Mouse (Mus musculus) WW6 (cell line): Measurements from ENCODE around the gene Pank4.

Source experiments
- DNase-seq: peaks from one replicate; pipeline ENCODE4 v3.0.0-alpha.2; 2013; ENCODE audit warnings: low read depth, low spot score

Pank4 gene

DNA sequence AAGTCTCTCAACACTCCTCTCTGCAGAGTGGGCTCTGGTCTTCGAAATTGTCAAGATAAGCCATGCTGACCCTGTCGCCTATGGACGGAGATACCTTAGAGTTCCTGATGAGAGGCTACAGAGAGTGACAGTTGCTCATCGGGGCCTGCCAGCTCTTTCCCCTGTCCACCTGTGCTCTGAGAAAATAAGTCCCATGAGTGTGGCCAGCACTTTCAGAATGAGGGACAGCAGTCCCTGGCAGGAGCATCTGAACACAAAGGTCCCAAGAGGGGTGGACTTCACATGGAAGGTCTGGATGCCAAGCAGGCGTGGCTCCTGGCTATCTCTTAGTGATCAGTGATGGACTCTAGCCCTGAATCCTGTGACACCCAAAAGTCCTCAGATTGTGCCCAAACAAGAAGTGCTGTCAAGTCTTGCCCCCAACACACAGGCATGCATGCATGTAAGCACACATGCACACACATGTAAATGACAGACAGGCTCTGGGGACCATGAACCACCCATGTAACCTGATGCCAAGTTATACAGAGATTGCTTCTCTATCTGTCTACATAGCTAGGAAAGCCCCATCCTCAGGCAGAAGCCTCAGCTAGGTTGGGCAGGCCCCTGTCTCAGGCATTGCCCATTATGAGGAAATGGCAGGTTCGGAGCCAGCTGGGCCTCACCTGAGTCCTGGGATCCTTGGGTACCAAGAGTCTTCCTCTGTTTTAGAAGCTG is 20.4 kb upstream of the Pank4 start:
- DNase-seq, result no peak

DNA sequence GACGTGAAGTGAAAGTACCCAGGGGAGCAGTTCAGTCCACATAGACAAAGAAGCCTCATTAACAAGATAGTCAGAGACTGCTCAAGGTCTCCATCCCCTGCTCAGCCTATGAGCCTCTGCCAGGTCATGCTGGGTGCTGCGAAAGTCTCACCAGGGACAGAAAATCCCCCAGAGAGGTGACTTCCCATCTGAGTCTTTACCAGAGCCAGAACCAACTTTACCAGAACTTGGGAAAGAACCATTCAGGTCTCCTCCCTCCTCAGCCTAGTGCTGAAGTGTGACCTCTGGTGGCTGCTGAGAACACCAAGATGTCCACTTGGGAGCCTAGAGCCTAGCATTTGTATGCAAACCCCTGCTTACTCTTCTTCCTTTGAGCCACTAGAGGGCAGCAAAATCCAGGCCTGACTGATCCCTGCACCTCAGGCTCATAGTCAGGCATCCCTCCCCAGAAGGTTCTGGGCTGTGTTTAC is 19.8 kb upstream of the Pank4 start:
- DNase-seq, result no peak

DNA sequence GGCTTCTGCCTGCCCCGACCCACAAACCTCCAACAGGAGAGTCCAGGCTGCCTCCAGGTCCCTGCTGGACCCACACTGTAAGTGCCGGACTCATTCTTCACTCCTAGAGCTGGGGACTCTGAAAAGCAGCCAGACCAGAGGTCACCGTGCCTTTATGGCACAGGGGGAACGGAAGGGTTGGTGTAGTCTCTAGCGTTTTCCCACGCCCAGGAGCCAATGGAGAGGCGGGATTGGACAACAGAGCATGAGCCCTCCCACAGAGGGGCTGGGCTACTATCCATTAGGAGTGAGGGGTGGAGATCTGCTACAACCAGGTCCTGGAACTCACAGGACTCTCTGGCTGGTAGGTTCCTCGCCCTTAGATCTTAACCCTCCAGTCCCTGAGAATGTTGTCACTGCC is 17.6 kb upstream of the Pank4 start:
- no peak for DNase-seq

DNA sequence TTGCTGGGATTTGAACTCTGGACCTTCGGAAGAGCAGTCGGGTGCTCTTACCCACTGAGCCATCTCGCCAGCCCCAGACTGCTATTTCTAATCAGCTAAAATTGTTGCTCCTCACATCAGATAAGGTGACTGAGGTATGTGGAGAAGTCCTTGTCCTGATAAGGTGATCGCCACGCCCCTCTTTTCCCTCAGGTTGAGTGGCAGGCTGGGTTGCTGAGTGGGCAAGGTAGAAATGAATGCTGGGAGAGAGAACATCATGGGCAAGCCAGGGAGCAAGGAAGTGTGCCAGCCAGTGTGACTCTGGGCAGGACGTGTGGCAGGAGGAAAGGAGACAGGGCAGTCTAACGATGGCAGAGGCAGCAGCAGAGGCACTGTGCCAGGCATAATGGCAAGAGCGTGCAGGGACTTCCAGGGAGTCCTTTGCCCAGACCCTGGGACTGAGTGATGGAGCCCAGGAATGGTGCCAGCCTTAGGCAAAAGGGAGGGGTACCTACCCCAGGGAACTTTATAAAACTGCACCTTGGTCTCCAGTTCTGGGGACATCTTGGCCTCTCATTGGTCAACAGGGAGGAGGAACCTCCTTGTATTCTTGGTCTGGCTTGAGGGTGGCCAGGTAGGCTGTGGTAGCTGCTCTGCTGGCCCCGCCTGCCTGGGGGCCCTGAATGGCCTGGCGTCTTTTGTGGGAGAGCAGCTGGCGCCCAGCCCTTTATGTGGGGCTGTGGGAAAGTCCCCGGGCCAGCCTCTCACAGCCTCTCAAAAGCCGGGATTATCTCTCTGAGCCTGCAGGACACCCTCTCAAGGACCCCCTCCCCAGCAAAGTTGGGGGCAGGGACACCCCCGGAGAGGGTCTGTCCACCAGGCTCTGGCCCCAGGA is 15.6 kb upstream of the Pank4 start:
- no peak for DNase-seq

DNA sequence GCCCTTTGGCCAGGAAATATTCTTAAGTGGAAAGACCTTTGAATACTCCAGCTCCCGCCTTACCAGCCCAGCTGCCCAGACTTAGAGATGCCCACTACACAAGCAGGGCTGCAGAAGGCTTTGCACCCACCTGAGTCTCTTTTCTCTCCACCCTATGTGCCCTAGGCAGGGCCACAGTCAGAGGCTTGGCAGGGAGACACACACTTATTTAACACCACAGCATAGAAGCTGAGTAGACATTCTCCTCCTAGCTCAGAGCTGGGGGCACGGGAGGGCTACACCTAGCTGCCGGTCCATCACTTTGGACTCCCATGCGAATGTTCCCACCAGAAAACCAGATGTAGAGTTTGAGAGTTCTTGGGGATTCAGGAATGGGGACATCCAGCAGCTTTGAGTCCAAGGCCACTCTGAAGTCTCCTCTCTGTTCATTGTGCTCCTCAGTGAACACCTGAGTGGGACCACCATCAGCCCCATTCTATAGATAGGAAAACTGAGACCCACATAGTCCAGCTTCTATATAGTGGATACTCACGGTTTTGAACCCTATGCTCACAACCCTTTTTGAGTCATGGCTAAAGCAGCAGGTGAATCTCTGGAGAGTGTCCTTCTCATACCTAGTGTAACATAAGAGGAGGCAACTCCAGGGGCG is 14.9 kb upstream of the Pank4 start:
- no peak for DNase-seq

DNA sequence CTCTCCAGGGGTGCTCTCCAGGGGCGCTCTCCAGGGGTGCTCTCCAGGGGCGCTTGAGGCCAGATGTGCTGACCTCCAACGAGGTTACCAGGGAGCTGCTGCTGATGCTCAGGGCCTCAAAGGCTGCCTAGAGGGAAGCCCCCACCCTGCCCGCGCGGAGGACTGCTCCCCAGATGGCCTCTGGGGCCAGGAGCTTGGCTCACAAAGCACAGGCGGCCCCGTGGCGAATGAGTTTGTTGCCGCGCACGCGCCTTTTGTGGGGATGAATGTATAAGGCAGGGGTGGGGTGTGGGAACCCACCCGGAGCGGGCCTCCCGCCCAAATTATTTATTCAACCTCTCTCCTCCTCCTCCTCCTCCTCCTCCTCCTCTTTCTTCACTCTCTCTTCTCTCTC is 14.3 kb upstream of the Pank4 start:
- no peak for DNase-seq

DNA sequence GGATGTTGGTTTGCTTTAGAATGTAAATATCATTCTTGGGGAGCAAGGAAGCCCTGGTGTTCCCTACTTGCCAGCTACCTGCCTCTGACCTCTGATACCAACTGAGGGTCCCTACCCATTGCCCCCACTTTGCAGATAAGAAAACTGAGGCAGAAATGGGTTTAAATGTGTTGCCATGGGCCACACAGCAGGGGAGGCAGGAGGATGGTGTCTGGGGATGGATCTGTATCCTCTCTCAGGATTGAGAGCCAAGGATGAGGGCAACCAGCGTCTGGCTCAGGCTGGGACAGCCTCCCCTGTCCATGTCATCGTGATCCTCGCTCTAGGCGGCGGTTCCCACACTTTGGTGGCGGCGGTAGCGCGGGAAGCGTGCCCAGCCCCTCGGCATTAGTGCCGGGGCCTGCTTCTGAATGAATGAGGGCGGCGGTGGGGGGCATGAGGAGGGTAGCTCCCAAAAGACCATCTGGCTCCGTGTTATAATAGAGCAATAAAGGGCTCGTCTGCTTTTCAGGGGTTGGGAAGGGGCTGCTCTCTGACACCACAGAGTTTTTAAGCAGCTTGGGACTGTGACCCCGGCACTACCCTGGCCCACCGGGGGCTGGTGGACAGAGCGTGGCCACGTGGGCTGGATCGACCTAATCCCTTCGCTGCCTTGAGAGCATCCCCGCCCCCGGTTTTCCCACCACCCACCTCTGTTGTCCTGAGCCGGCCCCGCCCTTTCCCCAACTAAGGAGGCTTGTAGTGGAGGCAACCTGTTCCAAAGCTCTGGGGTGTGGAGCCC is 11.3 kb upstream of the Pank4 start:
- no peak for DNase-seq

DNA sequence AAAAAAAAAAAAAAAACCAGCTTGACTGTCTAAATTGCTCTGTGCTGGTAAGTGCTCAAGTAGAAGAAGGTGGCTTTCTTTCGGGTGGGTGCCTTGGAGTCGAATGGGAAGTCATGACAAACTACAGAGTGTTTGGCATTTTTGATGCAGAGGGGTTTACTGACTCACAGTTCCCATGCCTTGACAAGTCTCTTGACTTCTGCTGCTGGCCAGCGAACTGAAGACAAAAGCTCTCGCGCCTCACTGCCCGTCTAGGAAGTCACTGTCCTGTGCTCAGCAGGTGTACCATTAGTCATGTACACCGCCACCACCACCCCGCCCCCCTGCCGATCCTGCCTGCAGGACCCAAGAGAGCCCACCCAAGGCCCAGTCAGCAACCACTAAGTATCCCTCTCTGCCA is 7.3 kb upstream of the Pank4 start:
- DNase-seq, result no peak

DNA sequence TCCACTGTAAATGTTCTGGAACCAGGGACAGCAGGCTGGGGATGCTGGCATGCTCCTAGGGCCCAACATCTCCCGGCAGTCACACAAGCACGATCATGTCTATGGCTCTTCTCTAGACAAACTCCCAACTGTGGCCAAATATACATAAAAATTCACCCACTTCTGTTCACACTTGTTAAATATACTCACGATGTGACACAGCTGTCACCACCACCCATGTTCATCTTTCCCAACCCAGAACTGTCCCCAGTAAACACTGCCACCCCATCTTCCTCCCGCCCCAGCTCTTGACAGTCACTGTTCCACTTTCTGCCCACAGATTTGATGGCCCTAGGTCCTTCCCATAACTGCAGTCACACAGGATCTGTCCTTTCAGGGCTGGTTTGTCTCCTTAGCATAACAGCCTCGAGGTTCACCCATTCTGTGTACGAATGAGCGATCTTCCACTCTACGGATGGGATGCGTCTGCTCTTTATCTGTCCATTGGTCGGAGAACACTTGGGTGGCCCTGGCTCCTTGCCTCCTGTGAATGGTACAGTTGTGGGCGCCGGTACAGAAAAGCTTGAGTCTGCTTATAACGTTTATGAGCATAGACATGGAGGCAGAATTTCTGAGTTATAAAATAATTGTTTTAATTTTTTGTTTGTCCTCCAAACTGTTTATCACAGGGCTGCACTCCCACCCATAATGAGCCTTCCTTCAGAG is 6.5 kb upstream of the Pank4 start:
- no peak for DNase-seq

DNA sequence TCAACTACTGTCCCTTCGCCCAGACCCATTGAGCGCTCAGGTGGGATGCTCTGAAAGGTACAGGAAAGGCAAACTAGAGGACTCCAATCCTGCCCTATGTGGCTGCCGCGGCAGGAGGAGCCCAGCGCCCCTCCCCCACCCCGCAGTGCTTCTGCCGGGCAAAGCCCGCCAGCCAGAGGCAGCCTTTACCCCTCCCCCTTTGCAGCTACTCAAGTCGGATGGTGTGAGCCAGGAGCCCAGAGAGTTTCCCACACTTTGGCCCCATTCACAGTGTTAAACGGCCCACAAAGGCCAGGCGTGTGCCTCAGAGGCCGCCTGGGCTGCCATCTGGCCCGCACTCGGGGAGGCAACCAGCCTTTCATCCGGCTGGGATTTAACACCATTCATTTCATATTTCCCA is 5.8 kb upstream of the Pank4 start:
- no peak for DNase-seq

DNA sequence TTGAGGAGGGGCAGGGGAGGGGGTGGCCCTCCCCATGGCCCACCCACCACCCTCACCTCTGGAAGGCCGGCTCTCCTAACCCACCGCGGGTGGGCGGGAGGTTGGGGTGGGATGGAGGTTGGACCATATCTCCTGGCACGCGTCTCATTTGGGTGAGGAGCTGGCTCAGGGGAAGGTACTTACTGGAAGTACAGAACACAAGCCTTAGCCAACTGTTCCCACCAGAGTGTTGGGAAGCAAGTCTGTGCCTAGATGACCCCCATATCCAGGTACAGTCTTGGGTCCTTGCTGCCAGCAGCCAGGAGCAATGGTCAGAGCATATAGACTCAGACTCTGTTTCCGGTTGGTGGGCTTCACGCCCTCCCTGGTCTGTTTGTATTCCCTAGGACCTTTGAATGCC is 5.3 kb upstream of the Pank4 start:
- no peak for DNase-seq

DNA sequence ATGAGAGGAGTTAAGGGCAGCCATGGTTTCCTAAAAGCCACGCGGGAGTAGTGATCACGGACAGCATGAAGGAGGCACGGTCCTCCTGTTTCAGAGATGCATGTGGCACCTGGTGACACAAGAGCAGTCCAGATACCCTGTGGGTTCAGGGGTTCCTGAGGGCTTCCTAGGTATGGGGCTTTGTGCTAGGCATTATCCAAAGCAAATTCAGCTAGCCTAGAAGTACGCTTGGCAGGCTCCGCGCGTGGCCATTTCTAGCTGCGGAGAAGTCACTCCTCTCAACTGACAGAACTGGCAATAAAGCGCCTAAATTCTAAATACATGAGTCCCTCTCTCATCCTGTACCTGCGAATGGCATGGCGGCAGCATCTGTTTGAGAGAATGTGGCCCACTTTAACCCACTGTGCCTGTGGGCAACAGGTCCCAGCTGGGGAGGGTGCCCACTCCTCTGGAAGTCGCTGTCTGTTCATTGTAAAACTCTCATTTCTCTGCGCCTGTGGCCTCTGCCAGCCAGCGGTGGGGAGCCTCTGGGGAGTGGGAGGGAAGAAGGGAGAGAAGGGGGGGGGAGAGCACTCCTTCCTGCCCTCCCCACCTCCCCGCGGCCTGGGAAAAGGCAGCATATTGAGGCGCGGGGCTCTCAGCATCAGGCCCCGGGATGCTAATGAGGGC is 3.8 kb upstream of the Pank4 start:
- DNase-seq, result no peak

DNA sequence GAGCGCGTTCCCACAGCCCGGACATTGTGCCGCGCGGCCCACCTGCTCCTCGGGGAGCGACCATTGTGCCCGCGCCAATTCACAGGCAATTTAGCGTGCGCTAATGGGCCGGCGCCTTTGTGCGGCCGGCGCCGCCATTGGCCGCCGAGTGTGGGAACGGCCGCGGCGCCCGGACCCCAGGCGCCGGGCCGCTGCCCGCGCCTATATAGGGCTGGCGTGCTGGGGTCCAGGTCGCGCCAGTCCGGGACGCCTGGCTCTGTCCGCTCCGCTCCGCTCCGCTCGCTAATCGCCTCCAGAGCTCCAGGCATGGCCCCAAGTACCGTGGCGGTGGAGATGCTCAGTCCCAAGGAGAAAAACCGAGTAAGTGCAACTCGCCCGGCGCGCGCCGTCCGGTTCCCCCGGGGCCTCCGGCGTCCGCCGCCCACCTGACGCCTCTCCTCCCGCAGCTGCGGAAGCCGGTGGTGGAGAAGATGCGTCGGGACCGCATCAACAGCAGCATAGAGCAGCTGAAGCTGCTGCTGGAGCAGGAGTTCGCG is 3.2 kb upstream of the Pank4 start, which contains the start of gene Hes5:
Hes5 (plus strand) TSS at position 234 of the 536 bp plus-strand sequence.
- no peak for DNase-seq

DNA sequence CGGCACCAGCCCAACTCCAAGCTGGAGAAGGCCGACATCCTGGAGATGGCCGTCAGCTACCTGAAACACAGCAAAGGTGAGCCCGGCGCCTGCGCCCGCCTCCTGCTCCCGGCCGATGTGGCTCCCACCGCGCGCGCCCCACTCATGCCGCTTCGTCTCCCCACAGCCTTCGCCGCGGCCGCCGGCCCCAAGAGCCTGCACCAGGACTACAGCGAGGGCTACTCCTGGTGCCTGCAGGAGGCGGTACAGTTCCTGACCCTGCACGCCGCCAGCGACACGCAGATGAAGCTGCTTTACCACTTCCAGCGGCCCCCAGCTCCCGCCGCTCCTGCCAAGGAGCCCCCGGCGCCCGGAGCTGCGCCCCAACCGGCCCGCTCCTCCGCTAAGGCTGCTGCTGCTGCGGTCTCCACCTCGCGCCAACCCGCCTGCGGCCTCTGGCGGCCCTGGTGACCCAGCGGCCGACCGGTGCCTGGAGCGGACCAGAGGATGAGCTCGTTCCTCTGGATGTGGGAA is 2.6 kb upstream of the Pank4 start:
- no peak for DNase-seq

DNA sequence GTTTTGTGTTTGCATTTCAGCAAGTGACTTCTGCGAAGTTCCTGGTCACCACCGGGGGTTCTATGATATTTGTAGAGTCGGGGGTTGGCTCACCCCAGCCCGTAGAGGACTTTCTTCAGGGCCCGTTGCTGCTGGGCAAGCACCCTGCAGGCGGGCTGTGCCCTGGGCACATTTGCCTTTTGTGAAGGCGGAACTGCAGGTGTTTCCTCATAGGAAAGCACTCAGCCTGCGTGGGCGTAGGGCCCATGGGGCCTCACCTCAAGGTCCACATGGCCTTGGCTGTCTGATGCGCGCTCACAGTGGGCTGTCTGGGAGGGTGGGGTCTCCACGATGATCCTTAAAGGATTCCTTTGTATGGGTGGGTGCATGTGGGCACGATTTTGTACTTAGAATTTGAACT is 2.0 kb upstream of the Pank4 start:
- DNase-seq, result no peak

DNA sequence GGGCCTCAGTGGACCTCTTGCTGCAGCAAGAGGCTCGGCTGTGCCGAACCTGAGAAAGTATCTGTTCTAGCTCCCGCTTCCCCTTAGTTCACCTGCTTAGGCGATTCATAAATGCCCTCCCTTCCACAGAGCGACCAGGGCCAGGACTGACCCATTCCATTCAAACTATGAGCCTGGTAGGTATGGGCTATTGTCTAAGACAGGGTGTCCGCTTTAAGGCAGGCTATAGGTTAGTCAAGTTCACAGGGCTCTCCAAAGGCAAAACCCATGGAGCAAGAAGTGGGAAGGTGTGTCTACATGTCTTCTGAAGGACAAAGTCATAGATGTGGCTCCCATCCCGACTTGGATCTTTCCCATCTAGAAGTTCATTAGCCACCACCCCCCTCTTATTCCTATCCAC is 1.2 kb upstream of the Pank4 start:
- DNase-seq, result no peak

DNA sequence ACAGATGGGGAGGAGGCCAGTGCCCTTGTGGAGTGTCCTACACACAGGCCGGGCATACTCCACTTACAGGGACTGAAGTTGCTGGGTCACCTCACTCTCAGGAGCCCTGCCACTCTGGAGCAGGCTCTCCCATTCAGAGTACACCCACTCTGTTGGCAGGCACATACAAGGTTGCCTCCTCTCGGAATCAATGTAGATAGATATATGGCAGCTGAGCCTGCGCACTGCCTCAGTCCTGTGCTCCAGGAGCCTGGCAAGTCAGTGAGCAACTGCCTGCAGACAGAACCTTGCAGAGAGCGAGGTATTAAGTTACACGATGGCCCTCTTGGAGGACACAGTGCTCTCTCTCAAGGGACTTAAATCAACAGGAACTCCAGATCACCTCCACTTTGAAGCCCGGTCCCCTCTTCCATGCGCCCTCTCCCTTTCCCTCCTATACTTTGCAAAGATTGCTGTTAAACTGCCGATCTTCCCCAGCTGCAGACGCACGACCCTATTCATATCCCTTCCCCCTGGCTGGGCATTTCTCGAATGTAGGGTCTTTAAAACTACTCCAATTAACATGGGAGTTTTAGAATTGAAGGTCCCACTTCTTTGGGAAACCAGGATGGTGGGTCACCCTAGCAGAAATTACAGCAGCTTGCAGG is 610 bp upstream of the Pank4 start:
- no peak for DNase-seq

DNA sequence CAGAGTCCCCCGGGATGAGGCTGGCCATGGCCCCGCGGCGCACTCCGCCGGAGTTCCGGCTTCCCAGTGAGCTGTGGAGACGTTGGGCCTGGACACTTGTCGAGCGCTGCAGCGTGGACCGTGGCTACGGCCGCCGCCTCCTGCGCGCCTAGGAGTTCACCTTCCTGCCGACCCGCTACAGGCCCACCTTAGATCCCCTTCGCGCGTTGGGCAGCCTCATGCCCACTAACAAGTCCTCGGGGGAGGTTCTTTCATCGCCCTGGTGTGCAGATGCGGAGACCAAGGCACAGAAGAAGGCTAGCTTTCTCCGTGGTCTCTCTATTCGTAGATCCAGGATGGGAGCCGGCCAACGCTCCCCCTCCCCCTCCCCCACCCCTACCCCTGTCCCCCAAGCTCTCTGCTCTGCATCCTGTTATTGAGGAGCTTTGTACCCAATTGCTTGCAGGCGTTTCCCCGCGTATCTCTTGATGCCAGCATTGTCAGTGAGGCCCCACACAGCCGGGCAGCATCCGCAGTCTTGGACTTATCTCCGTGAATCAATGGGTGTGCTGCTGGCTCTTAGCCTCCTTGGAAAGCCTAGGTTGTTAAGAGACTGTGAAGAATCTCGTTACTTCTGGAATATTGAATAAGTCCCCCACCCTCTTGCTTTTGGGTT is 785 bp downstream of the Pank4 start:
- no peak for DNase-seq

DNA sequence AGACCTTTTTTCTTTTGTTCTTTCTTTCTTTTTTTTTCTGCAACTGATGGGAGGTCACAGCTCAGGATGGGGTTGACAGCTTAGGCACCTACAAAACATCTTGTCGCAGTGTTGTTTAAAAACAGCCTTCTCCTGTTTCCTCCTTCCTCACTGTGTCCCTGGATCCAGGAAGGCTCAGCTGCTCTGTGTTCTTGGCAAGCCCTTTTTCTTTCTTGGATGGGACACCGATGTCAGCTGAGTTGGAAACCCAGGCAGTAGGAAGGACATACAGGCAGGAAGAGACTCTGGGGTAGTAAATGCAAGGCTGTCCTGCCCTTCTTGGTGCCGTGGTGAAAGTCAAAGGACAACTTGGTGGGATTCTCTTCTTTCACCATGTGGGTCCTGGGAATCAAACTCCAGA is 1.9 kb downstream of the Pank4 start:
- no peak for DNase-seq
